Mouse (Mus musculus): Measurements from ENCODE around the gene Abtb2. TPM values are rescaled to one million over a fixed set of nuclear protein-coding genes. Genes with fewer than 3 reads are reported as not detected.

The Abtb2 gene
- polyA plus RNA-seq, 1 experiment from 2014 or later, result 6.0 TPM

- H3K27me3 ChIP-seq, result no peaks in the 10 kb centered on the region
- in situ Hi-C loops (cut with MboI; ENCODE audit: low pct_unique_long_range_greater_than_20kb), result no loop called here
- DNase-seq (ENCODE audit: low read depth, low spot score), result no peak
- no peak for TF ChIP-seq CTCF (IDR thresholded peaks at IDR 0.05)
- ATAC-seq, result no peak
- ChIA-PET CTCF (no interaction called here), POLR2A (no interaction called here)
Measured at GRCm38 (mm10) chr2:103595028-103595651, 29.0 kb downstream of the Abtb2 start.

DNA sequence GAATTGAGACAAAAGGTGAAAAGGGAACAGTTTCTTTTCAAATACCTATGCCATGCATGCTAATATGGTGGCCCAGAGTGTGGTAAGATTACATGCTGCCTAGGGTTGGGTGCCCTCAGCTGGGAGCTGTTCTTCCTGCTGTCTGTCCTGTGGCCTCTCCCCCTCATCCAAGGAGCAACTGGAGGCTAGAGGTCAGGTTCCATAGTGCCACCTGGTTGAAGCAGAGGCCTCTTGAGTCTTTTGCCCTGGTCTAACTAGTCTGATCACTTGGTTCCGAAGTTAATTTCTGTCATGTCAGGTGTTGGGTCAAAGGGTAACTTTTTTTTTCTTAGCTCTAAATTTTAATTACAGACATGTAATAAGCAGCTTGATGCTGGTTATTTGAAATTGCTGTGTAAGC is 33.2 kb downstream of the Abtb2 start:
- no peak for DNase-seq (ENCODE audit: low read depth, low spot score)
- CTCF ChIA-PET, result interaction anchor here (1.1 to 1.5 kb wide), 4 partner anchors 9 to 24 kb away, joined by 3 read pairs; no protein-coding TSS in a partner anchor
- in situ Hi-C loops (cut with MboI; ENCODE audit: low pct_unique_long_range_greater_than_20kb), result no loop called here

DNA sequence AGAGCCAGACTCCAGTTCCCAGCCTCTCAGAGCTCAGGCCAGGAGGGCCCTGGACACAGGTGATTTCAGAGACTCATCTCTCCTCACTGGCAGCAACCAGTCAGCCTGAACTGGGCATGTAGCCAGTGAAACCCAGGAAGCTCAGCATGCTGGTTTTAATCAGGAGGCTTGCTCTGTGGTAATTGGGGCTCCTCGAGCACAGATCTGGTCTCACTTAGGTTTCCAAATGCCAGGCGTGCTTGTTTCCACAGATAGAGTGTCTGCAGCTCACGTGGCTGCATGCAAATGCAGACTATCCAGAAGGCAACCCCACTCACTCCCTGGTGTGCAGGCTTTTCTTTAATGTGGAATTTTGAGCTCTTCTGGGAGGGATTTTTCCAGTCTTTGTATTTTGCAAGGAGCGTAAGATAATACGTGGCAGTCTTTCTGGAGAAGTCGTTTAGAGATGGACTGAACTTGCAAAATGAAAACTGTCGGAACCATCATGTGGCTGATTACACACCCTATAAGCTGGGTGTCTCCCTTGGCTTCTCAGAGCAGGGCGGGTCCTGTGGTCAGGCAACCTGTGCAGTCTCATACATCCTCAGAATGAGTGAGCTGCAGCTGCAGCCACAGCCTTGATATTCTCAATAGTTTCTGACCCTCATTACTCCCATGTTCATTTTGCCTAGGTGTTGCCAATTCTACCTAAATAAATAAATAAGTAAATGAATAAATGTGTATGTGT is 34.2 kb downstream of the Abtb2 start:
- CTCF ChIA-PET, result interaction anchor here (1.1 to 1.5 kb wide), 3 partner anchors 8 to 23 kb away, joined by 3 read pairs; no protein-coding TSS in a partner anchor
- peak; percentile 33 for DNase-seq (ENCODE audit: low read depth, low spot score)

More for the DNA sequence above, 33.2 kb downstream of the Abtb2 start:
- no peaks in the 10 kb centered on the region for H3K27me3 ChIP-seq
- POLR2A ChIA-PET, result no interaction called here
- TF ChIP-seq CTCF (IDR thresholded peaks at IDR 0.05), result no peak
- ATAC-seq, result no peak

DNA sequence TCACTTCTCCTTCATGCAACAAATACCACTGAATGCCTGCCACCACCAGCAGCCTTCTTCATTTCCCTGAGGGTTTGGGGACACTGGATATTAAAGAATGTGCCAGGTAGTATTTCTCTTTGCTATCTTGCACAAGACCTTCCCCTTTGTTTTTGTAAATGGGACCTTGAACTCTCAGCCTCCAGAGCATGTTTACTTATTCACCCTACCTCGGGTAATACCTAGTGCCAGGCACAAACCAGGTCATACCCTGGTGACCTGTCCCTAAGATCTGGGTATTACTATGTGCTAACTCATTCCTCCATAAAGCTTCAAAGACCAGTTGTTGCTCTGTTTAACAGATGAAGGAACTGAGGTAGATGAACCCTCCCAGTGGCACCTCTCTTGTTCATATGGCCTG is 35.0 kb downstream of the Abtb2 start:
- no peak for DNase-seq (ENCODE audit: low read depth, low spot score)
- no peak for TF ChIP-seq CTCF (IDR thresholded peaks at IDR 0.05)
- in situ Hi-C loops (cut with MboI; ENCODE audit: low pct_unique_long_range_greater_than_20kb), result no loop called here
- no peak for ATAC-seq
- ChIA-PET CTCF (no interaction called here), POLR2A (interaction anchor here (0.6 kb wide), 1 partner anchor 80 kb away, joined by 3 read pairs; no protein-coding TSS in a partner anchor)
- H3K27me3 ChIP-seq, result no peaks in the 10 kb centered on the region

More for the DNA sequence above, 34.2 kb downstream of the Abtb2 start:
- in situ Hi-C loops (cut with MboI; ENCODE audit: low pct_unique_long_range_greater_than_20kb), result no loop called here
- POLR2A ChIA-PET, result interaction anchor here (0.6 to 1.2 kb wide), 2 partner anchors 42 to 80 kb away, joined by 3 read pairs; no protein-coding TSS in a partner anchor
- ATAC-seq, result peak; percentile 40
- no peaks in the 10 kb centered on the region for H3K27me3 ChIP-seq
- TF ChIP-seq CTCF (IDR thresholded peaks at IDR 0.05), result no peak

DNA sequence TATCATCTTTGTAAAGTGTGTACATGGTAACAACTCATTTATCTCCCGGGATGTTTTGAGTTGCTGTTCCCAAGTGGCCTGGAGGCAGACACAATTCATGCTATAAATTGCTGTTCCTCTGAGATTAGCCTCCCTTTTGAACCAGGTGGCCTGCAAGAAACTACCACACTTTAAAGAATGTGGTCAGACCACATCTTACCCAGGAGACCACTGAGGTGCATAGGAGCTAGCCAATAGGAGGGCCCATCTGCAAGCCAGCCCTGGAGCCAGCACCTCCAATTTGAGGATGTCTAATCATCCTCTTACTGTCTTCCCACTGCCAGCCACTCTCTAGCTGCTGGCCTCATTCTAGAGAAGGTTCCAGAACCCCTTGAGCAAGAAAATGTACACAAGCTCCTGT is 35.4 kb downstream of the Abtb2 start:
- ChIA-PET POLR2A (no interaction called here), CTCF (interaction anchor here (2.0 kb wide), 1 partner anchor 10 kb away, joined by 4 read pairs; no protein-coding TSS in a partner anchor)
- ATAC-seq (no peak), DNase-seq (ENCODE audit: low read depth, low spot score) (no peak)
- in situ Hi-C loops (cut with MboI; ENCODE audit: low pct_unique_long_range_greater_than_20kb), result no loop called here
- TF ChIP-seq CTCF (IDR thresholded peaks at IDR 0.05), result no peak
- H3K27me3 ChIP-seq, result no peaks in the 10 kb centered on the region

DNA sequence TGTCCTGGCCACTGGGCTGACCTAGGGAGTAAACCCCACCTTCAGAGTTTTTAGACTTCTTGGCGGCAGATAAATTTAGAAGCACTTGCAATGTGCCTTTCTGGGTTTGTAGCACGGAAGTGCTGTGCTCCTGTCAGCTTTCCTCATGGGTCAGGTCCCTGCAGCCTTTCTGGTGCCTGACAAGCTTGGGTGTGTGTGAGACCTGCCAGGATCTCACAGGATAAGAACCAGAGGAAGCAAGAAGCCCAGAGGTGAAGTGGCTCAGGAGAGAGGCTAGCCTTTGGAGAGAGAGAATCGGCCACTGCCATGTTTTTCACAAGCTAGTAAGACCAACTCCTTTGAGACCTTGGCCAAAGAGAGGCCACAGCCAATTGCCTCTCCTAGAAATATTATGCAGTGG is 37.1 kb downstream of the Abtb2 start:
- ATAC-seq, result no peak
- in situ Hi-C loops (cut with MboI; ENCODE audit: low pct_unique_long_range_greater_than_20kb), result no loop called here
- CTCF ChIA-PET, result interaction anchor here (2.0 kb wide), 1 partner anchor 8 kb away, joined by 4 read pairs; no protein-coding TSS in a partner anchor

GRCm38 (mm10) chr2:103603869-103604268 is 37.8 kb downstream of the Abtb2 start:
- TF ChIP-seq CTCF (IDR thresholded peaks at IDR 0.05), result no peak
- ChIA-PET POLR2A (no interaction called here), CTCF (no interaction called here)
- ATAC-seq (no peak), DNase-seq (ENCODE audit: low read depth, low spot score) (no peak)
- no peaks in the 10 kb centered on the region for H3K27me3 ChIP-seq
- in situ Hi-C loops (cut with MboI; ENCODE audit: low pct_unique_long_range_greater_than_20kb), result no loop called here

More for the DNA sequence above, 37.1 kb downstream of the Abtb2 start:
- TF ChIP-seq CTCF (IDR thresholded peaks at IDR 0.05), result no peak
- DNase-seq (ENCODE audit: low read depth, low spot score), result no peak
- POLR2A ChIA-PET, result no interaction called here
- H3K27me3 ChIP-seq, result no peaks in the 10 kb centered on the region

DNA sequence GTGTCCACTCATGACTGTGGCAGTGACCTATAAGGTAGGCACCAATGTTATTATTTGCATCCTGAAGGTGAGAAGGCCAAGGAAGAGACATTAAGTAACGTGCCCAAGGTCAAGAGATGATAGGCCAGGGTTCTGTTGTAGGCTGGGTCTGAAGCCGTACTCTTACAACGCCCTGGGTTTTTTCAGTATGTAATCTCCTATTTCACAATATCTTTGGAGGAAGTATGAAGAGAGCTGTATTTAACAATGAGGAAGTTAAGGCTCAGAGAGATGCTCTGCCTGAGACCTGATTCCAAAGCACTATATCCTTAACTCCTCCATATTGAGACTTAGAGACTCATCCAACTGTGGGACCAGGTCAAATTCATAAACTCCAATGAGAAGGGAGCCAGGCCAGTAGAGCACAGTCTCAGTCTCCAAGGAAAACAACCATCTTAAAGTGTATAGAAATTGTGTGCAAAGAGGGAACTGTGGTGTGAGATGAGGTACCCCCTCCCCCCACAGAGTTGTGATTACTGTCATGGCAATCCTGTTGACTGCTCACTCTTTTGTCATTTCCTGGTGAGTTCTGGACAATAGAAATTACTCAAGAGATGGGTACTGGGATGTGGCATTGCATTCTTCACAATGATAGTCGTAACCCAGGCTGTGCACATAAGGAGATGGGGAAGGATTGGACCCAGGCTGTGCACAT is 39.8 kb downstream of the Abtb2 start:
- no peaks in the 10 kb centered on the region for H3K27me3 ChIP-seq
- TF ChIP-seq CTCF (IDR thresholded peaks at IDR 0.05), result no peak
- DNase-seq (ENCODE audit: low read depth, low spot score), result no peak
- POLR2A ChIA-PET, result no interaction called here
- CTCF ChIA-PET, result interaction anchor here (1.4 kb wide), 1 partner anchor 19 kb away, joined by 3 read pairs; no protein-coding TSS in a partner anchor
- ATAC-seq, result no peak
- in situ Hi-C loops (cut with MboI; ENCODE audit: low pct_unique_long_range_greater_than_20kb), result no loop called here

DNA sequence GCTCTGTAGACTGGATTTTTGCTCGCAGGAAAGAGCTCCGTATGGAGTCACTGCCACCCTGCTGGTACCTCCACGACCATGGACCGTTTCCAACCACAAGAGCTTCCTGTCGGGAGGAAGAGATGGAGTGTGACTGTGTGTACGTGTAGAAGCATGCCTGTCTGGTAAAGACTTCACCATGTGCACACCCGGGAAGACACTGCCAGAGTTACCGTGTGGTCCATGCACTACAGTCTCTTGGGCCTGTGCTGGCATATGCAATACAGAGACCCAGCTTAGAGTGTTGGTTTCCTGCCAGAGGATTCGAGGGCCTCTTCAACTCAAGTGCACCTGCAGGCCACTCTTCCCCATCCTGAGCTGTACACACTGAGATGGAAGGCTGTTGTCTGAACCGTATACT is 41.8 kb downstream of the Abtb2 start:
- no peak for TF ChIP-seq CTCF (IDR thresholded peaks at IDR 0.05)
- POLR2A ChIA-PET, result no interaction called here
- CTCF ChIA-PET, result interaction anchor here (0.9 to 1.2 kb wide), 2 partner anchors 9 to 40 kb away, joined by 3 to 4 read pairs; no protein-coding TSS in a partner anchor
- H3K27me3 ChIP-seq, result no peaks in the 10 kb centered on the region
- no peak for DNase-seq (ENCODE audit: low read depth, low spot score)
- in situ Hi-C loops (cut with MboI; ENCODE audit: low pct_unique_long_range_greater_than_20kb), result no loop called here
- no peak for ATAC-seq

DNA sequence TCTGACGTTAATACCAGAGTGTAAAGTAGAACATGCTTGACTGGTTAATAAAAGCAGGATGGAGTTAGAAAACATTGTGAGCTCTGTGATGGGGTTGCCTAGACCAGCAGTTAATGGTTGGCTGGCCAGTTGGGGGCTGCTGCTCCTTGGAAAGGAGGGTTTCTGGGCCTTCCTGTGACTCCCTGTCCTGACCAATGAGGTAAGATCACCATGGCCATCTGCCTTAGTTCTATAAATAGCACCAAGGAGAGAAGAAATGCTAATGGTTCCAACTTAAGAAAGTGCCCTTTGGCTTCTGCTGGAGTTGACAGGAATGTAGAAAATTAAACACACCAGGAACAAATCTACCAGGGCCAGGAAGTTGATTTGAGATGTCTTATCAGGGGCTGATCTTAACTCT is 42.8 kb downstream of the Abtb2 start:
- TF ChIP-seq CTCF (IDR thresholded peaks at IDR 0.05), result no peak
- in situ Hi-C loops (cut with MboI; ENCODE audit: low pct_unique_long_range_greater_than_20kb), result no loop called here
- ChIA-PET POLR2A (no interaction called here), CTCF (interaction anchor here (0.9 to 1.2 kb wide), 2 partner anchors 10 to 41 kb away, joined by 3 to 4 read pairs; no protein-coding TSS in a partner anchor)
- H3K27me3 ChIP-seq, result no peaks in the 10 kb centered on the region
- DNase-seq (ENCODE audit: low read depth, low spot score), result no peak
- ATAC-seq, result no peak
